Mouse (Mus musculus) cerebellum, adult (tissue): ENCODE data around the gene Olfr1234.

Source experiments
- ATAC-seq: cut with Nextera tagmentation; 2 replicates; pipeline ENCODE4 v1.9.2; 2017; ENCODE audit warnings: mild to moderate bottlenecking, moderate library complexity, mixed read lengths; ENCODE audit not compliant: insufficient number of reproducible peaks, low FRiP score, low TSS enrichment

Gene Olfr1234

GRCm38 (mm10) chr2:89364765-89365164, at the start of gene Olfr1234:
TSS of gene Olfr1234 (minus strand) at chr2:89364865.
- ATAC-seq, result no peak

DNA sequence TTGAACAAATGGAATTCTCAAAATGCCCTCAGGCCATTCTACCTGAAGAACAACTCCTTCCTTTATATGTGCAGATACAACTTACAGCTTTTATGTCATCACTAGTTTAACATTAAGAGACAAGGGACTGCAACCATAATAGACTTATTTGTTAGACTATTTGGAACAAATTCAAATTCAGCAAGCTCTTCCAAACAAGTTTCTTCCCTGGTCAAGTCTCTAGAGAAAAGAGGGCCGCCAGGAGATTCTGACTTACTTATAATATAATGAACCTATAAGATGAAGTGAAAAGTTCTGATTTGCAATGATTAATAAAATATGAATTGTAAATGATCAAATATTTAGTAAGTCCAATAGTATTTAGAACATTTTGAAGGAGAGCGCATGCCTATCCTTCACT, 44.9 kb upstream of the Olfr1234 start, which contains the start of gene Olfr1238:
Gene Olfr1238 (minus strand): TSS at position 101 of the 400 bp plus-strand sequence.
- no peak for ATAC-seq

DNA sequence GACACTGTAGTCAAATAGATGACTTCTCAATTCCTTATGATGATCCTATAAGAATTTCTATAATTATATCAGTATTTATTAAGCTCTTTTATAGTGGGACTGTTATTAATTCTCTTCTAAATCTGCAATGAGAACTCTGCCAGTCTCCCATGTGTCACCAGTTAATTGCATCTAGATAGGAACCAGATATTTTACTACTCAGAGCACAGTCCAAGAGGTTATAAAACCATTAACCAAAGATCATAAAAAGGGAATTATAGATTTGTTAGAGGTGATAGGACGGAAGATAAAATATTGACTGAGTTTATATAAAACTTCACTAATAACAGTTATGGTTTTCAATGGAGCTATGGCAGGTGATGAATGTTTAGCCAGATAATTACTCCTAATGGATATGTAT, 36.2 kb upstream of the Olfr1234 start:
- ATAC-seq, result no peak

GRCm38 (mm10) chr2:89342298-89342697, 22.4 kb downstream of the Olfr1234 start, which contains the start of gene Olfr1233:
TSS of gene Olfr1233 (minus strand) at chr2:89342398.
- ATAC-seq, result no peak

- ATAC-seq, result no peak
Observed at GRCm38 (mm10) chr2:89329575-89329974, 35.1 kb downstream of the Olfr1234 start, which contains the start of gene Olfr1232. TSS of gene Olfr1232 (minus strand) at chr2:89329675.
